Mouse (Mus musculus): Measurements from ENCODE around the gene Plekha8. TPM values are rescaled to one million over a fixed set of nuclear protein-coding genes. Genes with fewer than 3 reads are reported as not detected.

Gene Plekha8
- total RNA-seq, 2 experiments from 2014 or later: 3.8 to 4.0 TPM

DNA sequence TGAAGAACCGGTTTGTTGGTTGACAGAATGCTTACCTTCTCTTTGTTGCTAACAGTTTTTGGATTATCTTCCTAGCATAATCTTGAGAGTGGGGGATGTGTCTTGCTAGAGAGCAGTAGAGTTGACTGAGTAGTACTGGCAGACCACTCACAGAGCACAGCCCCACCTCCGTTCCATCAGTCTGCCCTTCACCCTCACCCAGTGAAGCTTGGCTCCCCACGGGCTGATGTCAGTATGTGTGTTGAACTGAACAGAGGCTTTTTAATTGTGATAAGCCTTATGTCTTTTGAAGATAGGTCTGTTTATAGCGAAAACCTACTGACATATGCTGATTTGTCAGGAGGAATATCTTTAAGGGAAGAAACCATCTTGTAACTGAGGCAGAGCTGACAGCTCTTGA is 48.3 kb downstream of the Plekha8 start:
- DNase-seq: no peak

DNA sequence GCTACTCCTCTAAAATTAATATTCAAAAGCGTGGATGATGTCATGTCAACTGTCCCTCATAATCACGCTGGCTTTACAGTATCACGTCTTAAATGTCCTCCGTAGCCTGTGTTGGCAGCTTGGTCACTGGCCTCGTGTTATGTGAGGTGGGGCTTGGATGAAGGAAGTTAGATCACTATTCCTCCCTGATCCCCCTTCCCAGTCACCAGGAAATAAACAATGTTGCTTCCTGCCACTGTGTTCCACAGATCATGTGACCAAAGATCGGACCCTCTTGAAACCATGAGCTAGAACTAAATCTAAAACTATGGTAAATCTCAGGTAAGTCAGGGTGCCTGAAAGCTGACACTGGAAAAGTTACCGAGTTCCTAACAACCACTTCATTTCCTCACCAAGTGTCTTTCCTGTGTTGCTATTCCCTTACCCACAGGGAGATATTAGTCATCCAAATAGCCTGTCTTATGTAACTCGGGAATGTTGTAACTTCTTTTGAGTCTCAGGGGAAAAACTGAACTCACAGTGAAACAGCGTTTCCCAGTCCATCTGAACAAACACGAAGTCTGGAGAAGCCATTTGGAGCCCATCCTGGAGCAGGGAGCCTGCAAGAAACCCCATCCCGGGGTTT is 60.7 kb downstream of the Plekha8 start:
- DNase-seq: peak; percentile 26

DNA sequence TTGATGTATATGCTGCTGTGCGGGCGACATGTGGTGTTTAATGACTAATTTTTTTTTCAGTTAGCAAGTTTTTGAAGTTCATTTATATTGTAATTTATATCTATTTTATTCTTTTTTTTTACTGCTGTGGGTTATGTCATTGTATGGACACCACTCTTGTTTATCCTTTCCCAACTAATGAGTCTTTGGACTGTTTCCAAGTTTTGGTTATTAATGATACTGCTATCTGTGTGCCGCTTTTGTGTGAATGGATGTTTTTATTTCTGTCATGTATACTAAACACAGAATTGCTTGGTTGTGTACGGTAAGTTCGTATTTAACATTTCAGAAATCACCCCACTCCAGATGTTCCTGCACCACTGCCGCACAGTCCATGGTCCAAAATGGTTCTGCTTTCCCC is 63.0 kb downstream of the Plekha8 start:
- DNase-seq: no peak

DNA sequence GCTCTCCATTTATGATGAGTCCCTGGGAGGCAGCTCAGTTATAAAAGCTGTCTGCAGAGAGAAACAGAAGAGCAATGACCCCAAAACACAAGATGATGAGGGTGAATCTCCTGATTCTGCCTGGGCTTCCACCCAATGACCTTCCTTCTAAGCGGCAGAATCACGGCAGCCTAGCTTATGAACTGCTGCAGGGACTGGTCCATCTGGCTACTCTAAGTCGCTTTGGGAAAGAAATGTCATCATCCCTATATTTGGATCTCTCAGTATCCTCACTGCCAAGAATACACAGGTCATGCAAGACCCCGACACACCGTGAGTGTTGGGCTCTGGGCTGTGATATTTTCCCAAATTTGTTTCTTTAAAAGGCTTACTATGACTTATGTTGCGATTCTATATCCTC is 75.0 kb downstream of the Plekha8 start:
- no peak for DNase-seq

DNA sequence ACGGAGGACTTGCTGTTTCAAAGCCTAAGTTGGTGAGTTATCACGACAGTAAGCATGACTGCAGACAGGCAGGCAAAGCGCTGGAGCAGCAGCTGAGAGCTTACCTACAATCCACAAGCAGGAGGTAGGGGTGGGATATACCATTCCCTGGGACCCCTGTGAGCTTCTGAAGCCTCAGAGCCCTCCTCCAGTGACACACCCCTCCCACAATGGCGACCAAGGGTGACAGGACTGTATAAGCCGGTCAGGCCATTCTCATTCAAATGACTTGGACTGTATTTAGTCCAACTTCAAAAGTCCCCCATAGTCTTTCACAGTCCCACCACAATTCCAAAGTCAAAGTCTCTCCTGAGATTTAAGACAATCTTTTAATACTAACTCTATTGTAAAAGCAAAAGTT is 78.0 kb downstream of the Plekha8 start:
- DNase-seq: no peak

DNA sequence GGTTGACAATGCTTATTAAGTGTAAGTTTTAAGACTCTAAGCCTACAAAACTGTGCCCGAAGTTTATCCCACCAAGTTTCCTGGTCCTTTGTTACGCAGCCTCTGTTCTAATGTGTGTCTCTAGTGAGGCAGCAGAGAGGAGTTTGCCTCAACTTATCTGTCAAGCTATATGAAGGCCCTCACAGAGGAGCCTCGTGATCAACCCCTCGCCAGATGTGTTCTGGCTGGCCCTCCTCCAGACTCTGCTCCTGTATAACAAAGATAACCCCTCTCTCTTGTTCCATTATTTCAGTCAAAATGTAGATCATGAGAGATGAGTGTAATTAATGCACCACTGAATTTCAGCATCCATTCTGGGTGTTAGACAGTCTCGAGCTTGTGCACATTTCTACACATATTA is 84.8 kb downstream of the Plekha8 start:
- no peak for DNase-seq

DNA sequence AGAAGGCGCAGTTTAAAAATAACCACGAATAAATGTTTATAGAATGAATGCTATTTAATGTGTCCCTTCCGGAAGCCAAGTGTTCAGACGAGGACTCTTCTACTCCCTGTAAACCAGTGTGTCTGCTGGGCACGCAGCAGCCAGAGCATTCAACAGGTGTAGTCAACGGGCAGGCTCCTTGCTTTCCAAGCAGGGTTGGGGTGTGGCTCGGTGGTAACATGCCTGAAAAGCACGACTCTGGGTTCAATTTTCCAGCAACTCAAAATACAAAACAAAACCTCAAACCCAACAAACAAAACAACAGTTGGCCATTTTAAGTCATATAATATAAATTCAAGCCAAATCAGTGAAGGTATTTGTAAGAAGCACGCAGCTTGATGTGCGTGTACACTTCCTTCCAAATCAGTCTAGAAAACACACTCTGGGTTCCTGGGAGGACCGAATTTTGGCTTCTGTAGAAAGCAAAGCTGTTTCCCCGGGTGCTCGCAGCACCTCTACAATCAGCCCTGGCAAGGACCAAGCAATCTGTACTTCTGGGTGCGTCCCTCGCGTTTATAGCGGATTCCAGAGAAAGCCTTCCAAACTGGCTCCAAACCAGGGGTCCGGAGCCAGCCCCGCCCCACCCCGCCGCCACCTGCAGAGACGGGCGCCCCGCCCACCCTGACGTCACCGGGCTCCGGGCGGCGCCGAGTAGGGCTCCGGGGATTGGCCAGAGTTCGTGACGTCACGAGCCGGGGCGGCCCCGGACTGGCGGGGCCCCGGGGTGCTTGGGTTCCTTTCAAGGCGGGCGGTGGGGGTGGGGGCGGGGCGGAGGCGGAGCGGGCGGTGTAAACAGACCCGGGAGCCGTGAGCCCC is 86.2 kb downstream of the Plekha8 start, which contains the start of gene Mturn:
TSS of gene Mturn (plus strand) at position 734 of the 855 bp plus-strand sequence.
- DNase-seq: peak; percentile 99

DNA sequence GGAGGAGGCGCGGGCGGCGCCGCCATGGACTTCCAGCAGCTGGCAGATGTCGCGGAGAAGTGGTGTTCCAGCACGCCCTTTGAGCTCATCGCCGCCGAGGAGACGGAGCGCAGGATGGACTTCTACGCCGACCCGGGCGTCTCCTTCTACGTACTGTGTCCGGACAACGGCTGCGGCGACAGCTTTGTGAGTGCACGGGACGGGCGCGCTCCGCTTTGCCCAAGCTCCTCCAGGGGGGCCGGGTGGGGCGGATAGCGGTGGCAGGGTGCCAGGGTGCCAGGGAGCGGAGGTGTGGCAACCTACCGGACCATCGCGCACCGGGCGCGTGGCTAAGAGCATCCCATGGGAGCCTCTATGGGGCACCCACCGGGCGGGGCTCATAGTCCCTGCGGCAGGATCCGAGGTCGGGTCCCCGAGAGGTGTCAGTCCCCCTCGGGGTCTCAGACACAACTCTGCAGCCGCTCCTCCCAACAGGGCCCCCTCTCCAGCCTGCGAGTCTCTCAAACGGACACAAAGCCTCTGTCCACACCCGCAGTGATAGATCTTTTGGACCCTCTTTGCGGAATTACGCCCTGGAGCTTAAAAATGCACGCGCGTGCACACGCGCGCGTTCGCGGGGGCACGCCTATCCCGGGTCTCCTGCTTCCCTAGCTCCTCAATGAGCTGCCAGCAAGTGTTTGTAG is 87.0 kb downstream of the Plekha8 start:
- DNase-seq: no peak

DNA sequence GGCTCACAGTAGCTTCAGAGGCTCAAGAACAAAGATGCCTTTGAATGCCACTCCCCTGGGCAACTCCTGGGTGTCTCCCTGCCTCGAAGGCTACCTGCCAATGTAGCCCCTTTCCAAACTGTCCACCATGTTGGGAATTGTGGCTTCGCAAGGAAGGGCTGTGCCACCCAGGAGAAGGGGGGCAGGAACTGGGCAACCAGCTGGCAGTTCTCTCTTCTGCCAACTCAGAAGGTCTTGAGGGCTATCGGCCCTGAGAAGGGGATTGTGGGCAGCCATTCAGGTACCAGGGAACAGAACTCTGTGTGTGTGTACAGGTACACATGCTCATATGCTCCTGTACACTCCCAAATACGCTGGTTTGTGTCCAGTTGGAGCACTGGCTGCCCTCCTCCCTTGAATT is 89.2 kb downstream of the Plekha8 start:
- DNase-seq: no peak

DNA sequence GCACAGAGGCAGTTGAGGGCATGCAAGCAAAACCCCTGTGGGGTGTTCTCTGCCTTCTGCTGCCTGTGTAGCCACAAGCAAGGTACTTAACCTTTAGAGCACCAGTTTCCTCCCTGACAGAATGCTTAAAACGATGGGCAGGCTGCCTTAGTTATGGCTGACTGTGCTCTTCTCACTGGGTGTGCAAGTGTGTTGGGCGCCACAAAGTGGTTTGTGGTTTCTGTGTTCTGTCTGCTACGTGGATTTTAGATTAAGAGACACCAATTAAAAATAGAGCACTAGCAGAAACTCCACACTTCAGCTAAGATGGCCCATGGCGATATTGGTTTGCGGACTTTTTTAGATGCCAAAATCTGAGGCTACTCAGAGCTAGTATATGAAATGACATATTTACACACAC is 90.2 kb downstream of the Plekha8 start:
- DNase-seq: no peak

DNA sequence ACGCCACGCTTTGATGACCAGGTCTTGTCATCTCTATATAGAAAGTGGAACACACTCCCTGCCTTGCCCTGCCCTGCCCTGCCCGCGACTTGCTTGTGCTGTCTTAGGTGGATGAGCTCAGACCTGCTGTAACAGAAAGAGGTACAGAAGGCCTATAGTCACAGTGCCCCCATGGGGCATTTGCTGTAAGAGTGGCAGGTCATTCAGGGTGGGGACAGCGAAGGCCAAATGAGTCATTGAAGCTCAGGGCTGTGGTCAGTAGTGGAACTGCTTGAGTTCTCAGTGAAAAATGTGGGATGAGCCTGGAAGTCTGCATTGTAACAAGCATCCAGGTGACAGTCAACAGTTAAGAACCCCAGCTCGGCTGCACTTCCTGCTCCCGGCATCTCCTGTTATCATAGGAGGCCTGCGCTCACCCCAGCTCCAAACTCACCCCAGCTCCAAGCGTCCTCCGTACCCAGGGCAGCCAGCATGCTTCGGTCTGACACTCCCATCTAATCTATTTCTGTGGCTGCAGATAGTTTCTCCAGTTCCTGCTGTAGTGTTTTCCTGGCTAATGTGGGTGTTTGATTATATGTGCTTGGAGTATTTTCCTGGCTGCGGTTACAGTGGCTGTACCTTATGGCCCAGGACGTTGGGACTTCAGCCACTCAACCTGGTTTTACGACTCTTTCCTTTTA is 90.9 kb downstream of the Plekha8 start:
- DNase-seq: no peak

DNA sequence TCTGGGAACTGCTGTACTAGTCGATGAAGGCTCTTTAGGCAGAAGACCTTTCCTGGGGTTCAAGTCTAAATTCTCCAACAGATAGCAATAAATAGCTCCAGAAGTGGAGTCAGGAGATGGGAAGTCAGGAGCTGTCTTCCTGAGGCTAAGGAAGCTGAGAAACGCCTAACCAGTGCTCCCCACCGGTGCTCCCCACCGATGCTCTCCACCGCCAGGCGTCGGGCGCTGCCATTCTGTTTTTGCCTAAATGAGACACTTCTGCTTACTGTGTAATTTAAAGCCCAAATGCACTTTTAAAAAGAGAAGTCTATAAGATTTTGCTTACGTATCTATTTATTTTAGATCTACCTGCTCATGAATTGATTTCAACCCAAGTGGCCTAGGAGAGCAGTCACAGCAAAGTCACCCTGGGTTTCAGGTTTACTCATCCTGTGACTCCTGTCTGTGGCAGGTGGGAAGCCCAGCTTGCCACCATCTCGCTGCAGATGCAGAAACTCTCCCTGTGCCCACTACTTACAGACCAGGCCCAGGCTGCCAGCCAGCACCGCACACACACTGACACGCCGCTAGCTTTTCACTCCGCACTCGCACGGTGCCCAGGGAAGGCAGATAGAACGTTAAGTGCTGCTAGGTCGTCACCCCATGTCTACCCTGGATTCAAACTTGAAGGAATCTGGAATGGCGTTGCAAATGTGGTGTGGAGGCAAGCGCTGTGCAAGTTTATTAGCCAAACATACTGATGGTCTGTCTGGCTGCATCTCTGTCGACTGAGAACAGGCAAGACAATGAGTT is 92.2 kb downstream of the Plekha8 start:
- no peak for DNase-seq

DNA sequence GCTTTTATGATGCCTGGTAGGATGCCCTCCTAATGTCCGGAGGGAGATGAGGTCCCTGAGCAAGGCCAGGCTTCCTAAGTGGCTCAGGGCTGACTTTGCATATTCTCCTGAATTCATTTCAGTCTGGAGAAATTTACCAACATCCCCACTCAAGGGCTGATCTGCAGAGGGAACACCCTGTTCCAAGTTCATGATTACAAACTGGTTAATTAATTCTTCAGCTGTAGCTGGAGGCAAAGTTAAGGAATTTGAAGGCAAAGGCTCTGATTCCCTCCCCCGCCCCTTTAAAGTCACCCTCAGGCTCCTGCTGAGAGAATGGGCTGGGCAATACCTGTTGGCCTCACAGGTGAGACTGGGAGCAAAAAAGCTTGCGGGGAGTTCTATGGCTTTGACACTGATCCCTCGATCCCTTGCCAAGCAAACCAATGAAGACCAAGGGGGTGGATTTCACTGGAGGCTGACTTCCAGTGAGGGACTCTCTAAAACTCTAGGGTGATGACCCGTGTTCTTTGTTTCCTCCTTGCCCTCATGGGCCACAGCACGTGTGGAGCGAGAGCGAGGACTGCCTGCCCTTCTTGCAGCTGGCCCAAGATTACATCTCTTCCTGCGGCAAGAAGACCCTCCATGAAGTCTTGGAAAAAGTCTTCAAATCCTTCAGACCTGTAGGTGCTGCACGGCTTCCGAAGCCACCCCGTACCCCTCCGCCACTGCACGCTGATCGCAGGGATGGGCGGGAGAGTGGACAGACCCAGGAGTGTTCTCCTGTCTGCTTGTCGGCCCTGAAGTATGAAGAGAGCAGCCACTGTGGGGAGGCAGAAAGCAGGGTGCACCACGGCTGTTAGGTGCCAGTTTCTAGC is 93.8 kb downstream of the Plekha8 start:
- DNase-seq: no peak

DNA sequence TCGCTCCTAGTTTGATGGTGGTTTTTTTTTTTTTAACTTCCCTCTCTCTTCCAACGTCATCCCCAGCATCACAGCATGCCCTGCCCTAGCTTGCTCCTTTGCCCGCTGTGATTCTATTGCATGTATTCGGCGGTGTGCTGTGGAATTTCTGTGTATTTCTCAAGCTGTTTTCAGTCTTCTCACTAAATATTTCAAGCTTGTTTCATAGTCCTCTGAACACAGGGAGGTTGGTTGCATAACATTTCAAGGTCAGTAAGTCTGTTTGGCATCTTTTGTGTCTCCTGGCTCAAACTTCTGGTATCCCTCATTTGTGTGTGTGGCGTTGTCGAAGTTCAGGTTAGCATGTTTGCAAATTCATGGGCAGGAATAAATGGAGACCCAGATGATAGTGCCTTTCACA is 94.8 kb downstream of the Plekha8 start:
- no peak for DNase-seq

DNA sequence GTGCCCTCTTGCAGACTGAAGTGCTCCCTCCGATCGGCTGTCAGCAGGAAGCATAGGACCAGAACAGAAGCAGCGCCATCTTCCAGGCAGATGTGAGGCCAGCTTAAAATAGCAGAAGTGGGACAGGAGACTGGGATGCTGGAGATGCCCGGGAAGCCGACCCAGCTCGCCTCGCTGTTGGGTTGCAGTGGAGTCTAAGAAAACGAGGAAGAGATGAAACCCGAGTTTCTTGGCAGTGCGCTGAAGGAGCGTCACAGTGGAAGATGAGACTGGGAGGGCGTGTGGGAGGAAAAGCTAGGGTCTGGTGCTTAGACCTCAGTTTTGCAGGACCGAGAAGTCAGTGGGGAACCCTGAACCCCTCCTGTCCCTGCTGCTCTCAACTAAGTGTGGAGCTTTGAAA is 95.9 kb downstream of the Plekha8 start:
- DNase-seq: no peak

DNA sequence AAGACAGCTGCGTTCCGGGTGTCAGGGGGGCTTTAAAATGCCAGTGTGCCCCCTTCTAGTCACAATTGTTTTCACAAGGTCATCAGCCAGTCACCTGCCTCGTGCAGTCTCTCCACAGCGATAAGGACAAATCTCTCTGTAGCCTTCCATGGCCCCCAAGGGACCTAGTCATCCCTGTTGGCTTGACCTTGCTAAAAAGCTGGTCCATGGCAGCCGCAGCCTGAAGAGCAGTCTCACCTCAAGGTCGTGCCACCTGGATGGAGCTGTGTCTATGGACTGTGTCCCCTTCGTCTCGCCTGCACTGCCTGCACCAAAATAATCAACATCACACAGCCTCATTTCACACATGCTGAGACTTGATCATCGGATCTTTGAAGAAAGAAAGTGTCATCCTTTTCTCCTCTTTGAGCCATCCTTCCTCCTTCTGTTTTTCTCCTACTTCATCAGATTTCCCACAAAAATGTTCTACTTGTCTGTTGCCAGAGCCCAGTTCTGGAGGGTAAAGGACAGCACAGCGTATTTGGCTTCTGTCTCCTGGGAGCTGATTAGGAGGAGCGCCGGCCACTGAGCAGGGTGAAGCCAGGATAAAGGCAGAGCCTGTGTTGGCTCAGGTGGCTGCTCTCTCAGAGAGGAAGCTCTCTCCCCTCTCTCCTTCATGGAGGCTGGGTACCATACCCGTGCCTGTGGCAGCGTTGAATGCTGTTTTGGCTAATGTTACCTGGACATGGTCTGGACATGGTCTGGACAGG is 96.6 kb downstream of the Plekha8 start:
- DNase-seq: no peak

DNA sequence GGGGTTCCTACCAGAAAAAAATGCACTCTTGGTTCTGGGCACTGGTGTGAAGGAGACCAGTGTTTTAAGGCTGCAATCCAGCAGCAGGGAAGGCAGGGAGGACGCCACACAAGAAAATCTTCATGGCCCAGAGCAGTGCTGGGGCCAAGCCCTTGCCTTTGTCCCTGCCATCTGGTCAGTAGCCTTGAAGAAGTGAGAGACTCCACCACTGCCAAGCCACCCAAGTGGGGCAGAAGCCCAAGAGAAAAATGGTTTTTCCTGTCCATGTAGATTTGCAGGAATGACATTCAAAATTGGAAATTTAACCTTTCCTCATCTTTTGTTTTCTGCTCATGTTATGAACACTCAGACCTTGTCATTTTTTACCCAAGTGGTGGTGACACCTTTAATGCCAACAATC is 97.3 kb downstream of the Plekha8 start:
- DNase-seq: no peak

DNA sequence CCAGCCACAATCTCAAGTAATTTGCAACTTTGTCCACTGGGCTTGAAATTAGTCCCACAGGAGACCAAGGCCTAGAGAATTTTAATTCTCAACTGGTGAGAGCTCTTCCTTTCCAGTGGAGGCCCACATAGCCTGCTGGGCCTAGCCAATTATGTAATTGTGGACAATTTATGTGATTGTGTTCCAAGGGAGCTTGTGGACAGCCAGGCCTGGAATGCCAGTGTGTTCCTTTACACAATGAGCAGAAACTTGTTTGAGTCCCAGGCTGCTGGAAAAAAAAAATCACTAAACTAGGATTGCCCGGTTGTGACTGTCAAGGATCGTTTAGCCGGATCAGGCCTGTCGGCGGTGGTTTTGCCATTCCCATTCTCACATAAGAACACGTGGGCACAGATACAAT is 98.4 kb downstream of the Plekha8 start:
- no peak for DNase-seq
